Mouse (Mus musculus) erythroblast, adult 5-6 weeks (primary cell): Measurements from ENCODE around the gene Arsg. TPM values are rescaled to one million over a fixed set of nuclear protein-coding genes. Genes with fewer than 3 reads are reported as not detected.

Experiments
- ATAC-seq: replicated peaks from 2 replicates; pipeline ENCODE4 v1.8.0; 2016; ENCODE audit warnings: moderate number of reproducible peaks, mild to moderate bottlenecking, moderate TSS enrichment, inconsistent platforms; ENCODE audit not compliant: poor library complexity, low FRiP score, severe bottlenecking
- total RNA-seq, 2 experiments: library from RNA; stranded (forward) in 1 of 2; stranded (reverse) in 1 of 2; fragments of 150-400 nt in 1 of 2; fragments of 200-764, 138-1000 nt in 1 of 2; gene quantifications; 2 replicates each; pipeline versions ENCODE4 v1.2.3 to v1.2.4; 2015 to 2017; ENCODE audit warnings: low replicate concordance in 2 of 2

Arsg gene
- total RNA-seq, 2 experiments from 2014 or later: 3.1 to 7.7 TPM

DNA sequence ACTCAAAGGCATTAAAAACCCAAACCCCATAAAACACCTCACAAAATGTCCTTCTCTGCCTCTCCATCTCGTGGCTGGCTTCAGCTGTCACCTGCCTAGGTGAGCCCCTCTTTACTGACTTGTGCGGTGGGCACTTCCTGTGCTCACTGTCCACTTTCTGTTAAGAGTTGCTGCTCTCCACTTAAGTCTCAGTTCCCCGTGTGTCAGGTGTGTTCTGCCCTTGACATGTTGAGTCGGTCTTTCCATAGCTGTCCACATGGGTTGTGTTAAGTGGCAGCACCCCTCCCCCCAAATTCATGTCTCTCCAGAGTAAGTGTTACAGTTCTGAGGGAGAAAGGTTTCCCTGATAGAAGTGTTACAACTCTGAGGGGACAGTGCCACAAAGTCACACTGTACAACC, 18.7 kb downstream of the Arsg start:
- ATAC-seq: no peak

DNA sequence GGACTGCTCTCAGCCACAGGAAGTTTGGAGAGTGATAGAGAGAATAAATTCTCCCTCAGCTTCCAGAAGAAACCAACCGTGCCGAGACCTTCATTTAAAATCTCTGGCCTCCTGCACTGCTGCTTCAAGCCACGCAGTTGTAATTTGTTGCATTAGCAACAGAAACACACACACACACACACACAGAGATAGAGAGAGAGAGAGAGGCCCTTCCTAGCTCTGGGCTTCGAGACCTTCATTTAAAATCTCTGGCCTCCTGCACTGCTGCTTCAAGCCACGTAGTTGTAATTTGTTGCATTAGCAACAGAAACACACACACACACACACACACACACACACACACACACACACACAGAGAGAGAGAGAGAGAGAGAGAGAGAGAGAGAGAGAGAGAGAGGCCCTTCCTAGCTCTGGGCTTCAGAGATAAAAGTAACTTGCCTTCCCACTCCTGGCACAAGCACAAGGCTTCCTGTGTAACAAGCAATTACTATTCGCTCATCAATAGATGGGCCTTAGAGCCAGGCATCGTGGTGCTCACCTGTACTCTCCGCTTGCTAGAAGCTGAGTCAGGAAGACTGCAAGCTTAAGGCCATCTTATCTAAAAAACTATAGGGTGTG, 19.8 kb downstream of the Arsg start:
- peak; percentile 84 for ATAC-seq

DNA sequence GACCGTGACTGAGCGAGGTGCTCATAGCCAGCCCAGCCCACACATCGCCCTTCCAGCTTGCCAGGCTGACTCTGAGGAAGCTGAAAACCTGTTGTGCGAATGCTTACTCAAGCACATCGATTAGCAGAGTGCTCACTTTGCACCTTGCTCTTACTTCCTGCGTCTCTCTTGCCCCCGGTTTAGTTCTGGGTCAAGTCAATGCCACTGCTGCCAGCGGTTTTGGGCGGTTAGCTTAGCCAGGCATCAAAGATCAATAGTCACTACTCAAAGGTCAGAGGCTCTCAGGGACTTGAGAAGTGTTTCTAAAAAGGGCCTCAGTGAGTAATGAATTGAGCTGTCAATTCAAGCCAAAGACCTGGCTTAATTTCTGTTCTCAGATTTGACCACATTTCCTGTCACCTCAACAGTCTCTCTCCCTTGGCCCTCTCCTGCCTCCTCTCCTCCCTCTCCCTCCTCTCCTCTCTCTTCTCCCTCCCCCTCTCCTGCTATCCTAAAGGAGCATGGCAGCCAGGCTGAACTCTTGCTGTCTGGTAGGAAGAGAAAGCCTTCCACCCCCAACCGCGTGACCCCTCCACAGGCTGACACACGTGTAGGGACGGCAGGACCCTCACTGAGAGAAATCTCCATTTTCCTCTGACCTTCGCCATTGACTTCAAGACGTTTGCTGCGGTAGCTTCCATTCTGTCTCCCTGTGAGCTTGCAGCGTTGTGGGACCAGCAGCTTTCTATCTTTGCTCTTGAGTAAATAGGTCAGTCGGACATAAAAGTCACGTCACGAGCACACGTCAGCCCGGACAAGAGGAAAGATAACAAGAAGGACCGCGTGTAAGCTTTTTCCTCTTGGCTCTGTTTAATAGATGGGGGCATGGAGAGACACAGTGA, 22.0 kb downstream of the Arsg start:
- ATAC-seq: no peak

DNA sequence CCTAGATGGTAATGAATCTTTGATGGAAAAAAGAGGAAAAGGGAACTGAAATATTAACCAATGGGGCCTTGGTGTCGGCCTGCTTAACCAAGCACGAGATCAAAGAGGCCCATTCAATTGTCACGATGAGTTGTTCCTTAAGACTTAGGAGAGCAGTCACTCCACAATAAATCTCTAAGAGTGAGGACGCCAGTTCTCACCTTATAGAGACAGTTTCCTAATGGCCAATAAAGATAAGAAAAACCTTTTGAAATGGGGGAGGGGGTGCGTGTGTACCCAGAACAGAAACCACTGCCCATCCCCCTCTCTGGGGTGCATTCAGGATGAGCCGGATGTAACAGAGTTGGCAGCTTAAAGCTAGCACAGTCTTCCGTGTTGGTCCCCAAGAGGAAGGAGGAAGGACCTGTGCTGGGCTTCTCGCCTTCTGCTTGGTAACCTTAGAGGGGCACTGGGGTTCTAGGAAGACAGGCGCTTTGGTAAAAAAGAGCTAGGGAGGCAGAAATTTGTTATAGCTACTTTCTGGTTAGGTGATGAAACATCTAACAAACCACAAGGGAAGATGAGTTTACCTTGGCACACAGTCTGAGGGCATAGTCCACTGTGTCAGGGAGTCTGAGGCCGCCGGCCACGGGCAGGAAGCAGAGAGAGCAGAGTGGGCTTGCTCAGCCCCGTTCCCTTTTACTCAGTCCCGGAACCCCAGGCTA, 22.7 kb downstream of the Arsg start:
- ATAC-seq: no peak

DNA sequence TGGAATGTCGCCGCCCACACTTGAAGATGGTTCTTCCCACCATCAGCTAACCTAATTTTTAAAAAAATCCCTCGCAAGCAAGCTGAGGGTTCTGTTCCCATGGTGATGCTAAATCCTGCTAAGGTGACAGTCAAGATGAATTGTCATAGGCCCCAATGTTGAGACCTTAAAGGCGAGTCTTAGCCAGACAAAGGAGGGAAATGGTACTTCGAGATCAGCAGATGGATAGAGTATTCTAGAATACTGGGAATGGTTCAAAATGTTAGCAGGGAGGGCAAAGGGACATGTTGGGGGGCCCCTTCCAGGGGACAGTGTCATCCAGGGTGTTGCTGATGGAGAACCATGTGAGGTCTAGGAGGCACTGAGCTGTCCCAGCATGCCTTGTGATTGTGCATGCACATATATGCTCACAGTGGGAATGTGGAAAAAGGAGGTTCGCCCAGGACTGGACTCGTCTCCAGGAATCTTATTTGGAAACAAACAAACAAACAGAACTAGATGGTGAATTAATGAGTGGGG, 23.4 kb downstream of the Arsg start:
- ATAC-seq: no peak

DNA sequence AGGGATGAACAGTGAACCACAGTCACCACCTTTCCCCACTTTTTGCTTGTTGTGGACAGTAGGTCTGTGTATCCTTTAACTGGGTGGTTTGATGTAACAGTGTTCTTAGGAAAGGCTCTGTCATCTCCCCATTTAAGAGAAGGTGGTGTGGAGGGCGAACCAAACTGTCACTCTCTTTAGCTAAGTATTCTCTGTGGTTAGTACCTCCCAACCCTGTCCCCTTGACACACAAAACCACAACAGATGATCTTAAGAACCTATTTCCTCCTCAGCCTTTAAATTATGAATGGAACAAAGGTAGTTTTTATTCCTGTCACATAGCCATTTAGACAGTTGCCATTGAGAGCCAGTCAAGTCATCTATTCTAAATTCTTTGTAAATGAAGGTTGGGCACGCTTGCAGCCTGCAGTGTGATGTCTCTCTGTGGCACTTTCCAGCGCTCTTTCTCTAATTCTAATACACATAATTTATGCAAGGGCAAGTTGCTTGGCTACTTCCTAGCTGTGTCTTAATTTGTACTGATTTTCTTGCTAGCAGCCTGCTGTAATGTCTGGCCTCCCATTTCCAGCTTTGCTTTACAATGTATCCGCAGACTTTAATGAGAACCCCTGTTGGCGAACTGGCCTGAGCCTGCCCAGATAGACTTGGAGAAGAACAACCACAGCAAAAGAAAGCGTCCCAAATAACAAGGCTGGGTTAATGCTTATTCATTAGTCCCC, 24.0 kb downstream of the Arsg start:
- no peak for ATAC-seq

DNA sequence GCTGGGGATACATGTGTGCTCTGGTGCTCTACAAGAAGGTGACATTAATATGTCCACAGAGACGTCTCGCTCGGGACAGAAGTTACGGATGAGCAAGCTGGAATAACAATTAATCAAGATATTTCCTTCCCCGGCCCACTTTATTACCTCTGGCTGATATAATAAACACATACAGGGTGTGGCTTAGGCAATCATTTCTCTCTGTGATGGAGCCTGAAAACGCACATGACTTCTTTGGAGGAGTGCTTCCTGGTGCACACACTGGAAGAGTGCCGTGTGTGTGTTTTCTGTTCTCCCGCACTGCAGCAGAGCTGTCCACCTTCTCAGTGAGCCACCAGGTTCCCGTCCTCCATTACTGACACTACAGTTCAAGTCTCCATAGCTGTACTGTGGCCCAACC, 24.8 kb downstream of the Arsg start:
- no peak for ATAC-seq

DNA sequence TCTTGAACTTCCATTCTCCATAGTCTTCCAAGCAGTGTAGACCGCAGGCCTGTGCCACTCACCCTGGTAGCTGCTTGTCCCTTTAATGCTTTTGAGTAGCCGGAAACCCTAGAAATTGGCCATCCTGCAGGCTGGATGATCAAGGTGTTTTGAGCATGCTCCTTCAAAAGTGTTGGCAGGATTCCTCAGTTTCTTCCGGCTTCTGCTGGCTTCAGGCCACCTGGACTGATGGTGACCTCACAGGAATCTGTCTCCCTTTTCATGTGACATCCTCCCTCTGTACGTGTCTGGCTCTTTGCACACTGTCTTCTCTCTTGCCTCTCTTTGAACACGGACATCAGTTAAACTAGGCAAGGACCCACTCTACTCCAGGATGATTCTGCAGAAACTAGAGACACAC, 27.0 kb downstream of the Arsg start:
- ATAC-seq: no peak

DNA sequence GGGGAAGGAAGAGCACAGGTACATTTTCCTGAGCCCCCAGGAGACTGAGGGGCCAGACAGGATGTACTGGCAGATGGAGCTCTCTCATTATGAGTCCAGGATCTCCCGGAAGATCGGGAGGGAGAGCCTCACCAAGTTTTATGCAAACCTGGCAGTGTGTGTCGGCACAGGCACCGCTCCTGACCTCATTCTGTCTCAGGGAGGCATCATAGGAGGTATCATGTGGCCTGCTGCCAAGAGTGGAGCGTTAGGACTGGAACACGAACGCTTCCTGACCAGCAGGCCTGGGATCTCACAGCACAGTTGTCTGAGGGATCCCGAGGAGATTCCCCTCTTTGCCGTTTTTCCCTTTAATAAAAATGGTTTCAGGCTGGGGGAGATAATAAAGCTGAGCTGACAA, 31.8 kb downstream of the Arsg start:
- no peak for ATAC-seq

DNA sequence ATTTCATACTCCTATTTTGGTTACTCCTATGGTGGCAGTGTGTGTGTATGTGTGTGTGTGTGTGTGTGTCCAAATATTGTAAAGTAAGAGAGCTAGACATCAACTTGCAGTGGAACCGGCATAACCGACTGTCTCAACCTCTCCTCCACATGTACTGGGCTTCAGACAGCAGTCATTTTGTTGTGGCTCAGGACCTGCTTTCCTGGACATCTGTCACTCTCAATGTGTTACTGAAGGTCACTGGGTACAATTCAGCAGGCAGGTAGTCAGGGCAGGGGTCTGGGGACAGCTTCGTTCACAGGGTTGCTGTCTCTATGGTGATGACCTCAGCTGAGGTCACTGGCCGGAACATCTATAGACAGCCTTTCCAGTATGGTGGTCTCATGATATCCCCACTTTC, 32.6 kb downstream of the Arsg start:
- no peak for ATAC-seq

DNA sequence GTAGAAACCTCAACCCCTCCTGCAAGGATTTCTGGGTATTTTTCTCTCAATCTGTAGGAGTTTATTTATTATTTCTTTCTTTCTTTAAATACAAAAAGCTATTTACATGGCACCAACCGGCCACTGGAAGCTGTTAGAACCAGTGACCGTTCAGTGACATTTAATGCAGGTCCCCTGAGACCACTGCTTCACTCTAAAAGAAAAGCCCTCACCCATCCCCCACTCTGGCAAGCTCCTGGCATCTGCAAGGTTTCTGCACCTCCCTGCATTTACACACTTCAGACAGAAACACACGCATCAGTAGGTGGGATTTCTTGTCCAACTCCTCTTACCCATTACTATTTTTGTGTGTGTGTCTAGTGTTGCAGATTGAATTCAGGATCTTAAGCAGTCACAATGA, 33.9 kb downstream of the Arsg start:
- ATAC-seq: no peak

DNA sequence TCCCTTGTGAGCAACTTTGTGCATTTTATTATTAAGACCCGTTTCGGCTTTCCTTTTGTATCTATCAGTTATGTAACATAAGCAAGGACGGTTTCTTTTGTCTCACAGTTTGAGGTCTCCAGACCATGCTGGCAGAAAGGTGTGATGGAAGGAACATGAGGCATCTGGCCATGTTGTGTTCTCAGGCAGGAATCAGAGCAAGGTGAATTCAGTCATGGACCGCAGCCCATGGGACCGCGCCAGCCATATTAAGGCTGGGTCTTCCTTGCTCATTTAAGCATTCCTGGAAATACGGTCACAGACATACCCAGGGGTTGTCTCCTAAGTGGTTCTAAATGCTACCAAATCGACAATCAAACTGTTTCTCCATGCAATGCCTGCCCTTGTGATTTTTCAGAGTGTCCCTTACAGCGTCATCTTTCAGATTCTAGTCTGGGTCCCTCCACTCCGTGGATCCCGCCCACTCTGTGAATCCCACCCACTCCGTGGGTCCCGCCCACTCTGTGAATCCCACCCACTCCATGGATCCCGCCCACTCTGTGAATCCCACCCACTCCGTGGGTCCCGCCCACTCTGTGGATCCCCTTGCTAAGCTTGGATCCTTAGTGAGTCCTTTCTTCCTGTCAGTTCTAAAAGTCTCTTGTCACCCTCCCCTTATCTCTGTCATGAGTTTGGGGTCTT, 40.0 kb downstream of the Arsg start:
- no peak for ATAC-seq

DNA sequence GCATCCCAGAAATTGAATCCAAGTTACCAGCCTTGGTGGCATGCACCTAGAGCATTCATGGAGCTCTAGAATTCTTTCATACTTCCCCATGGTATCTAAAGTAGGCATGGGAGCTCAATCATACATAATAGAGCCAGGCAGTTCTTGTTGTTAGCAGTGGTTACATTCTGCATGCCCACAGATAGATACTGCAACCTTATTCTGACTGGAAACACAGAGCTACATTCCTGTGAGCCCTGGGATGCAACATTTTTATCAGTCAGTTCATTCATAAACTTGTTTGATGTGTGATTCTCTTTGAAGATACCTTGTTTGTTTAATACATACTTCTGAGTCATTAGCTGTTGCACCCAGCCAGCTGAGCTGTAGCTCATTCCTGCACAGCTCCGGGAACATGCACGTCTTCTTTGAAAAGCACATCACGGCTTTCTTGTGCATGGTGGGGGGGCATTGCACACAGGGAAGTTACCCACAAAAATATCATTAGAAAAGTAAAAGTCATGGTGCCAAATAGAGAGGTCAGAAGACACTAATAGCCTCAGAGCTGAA, 41.0 kb downstream of the Arsg start:
- ATAC-seq: no peak

DNA sequence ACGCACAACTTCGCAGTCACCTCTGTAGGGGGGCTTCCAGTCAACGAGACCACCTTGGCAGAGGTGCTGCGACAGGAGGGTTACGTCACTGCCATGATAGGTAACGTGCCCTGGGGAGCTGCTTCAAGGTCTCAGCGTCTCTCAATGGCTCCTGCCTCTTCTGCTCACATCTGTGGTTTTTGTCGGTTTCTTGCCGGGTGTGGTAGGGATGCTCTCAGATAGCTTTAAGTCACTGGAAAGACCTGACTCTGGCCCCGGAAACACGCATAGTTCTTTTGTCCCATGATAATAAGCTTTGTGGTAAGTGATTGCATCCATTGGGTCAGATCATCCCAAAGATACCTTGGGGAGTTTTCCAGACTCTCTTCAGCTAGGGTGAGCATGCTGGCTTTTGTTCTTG, 44.2 kb downstream of the Arsg start:
- ATAC-seq: no peak

DNA sequence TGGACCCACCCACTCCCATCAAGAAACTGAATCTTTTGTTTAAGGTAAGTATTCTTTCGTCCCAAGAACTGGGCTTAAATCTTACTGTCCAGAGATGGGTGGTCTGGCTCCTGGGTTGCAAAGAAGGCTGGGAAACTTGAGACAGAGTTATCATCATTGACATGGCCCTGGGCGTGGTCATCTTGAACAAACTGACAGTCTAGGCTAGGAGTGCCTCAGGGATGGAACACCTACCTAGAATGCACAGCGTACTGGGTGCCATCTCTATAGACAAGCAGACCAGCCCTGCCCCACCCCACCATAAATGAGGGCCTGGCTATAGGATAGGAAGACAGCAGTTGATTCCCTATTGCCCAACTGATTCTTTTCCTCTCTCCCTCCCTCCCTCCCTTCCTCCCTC, 44.6 kb downstream of the Arsg start:
- ATAC-seq: peak; percentile 81

DNA sequence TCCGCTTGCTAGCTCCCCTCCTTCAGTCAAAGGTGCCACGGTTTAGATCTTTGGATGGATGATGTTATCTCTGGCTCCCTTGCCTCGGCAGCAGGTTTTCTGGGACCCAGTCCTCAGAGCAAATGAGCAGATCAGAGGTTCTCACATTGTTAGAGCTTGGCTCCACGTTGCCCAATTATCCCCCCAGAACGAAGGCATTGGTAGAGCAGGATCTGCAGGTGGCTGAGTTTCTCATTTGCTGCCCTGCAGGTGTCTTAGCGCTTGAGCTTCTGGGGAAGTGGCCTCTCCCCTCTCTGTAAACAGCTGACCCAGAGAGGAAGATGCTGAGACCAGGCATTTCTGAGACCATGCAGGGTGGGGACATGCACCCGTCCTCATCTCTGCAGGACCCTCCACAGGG, 47.8 kb downstream of the Arsg start:
- ATAC-seq: no peak

DNA sequence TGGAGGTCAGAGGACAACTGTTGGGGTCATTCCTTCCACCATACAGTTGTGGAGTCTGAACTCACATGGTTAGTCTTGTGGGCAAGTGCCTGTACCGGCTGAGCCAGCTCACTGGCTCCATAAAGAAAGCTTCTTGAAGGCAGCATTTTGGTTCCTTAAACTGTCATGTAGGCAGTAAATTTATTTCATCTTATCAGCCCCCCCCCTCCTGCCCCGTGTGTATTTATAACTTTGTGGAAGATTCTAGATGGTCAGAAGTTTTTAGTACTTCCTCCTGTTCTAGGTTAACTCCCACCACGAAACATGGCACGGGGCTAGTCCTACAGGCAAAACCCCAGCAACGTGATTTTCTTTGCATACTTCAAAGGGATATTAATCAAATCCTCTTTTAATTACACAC, 51.7 kb downstream of the Arsg start:
- no peak for ATAC-seq

DNA sequence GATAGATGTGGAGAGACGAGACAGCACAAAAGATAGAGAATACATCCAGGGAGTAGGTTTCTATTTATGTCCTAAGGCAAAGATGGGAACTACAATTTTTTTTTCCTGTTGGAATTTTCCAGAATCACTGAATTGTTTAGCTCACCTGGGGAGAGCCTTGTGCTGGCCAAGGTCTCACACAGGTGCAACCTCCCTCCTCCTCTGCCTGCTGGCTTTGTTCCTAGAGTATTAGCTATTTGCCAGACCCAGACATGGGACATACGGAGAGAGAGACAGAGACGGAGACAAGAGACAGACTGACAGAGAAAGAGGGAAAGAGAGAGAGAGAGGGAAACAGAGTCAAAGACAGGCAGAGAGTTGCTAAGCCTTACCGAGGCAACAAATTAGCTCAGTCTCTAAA, 52.4 kb downstream of the Arsg start:
- ATAC-seq: no peak

DNA sequence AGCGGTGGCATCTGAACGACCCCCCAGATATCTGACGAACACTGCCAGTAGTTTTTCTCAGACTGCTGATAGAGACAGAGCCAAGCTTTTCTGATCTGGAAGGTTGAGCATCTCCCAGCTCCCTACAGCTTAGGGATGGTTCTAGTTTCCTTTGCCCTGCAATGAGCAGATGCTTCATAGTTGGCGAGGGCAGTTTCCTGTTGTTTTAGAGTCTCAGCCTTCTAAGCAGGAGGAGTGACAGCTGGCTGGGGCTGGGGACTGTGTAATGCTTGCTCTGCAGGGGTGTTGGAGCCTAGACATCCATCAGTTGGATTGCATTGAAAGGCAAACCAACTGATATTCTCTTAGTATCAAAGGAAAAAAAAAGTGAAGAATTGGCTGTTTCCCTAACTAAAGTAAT, 56.9 kb downstream of the Arsg start:
- no peak for ATAC-seq
